Mouse (Mus musculus): ENCODE results near the gene Dock8.

- TF ChIP-seq GATA1 (IDR thresholded peaks at IDR 0.05; ENCODE audit: borderline replicate concordance, low read length) (no peak), FLI1 (IDR thresholded peaks at IDR 0.05; ENCODE audit: low read length) (no peak)
These were observed 133.0 kb downstream of the Dock8 start for GRCm38 (mm10) chr19:25132322-25132721.

Data from megakaryocyte, embryonic 14.5 days (primary cell).